Mouse (Mus musculus) thymus, adult 2 months (tissue): ENCODE data around the gene Tuba4a. TPM values are rescaled to one million over a fixed set of nuclear protein-coding genes. Genes with fewer than 3 reads are reported as not detected.

Source experiments
- DNase-seq: peaks from one replicate; pipeline ENCODE4 v3.0.0; 2021
- H3K27ac ChIP-seq: fragments of 200-500 bp; 2 replicates; pipeline ENCODE4 v1.5.1; 2012; ENCODE audit warnings: low read length, control low read depth; ENCODE audit not compliant: control insufficient read depth, insufficient read depth
- H3K27me3 ChIP-seq: fragments of 200-500 bp; 2 replicates; pipeline ENCODE4 v1.6.1; 2012; ENCODE audit warnings: mild to moderate bottlenecking, low read length, moderate library complexity, mixed read lengths; ENCODE audit not compliant: control insufficient read depth, insufficient read depth
- H3K36me3 ChIP-seq: fragments of 200-500 bp; 2 replicates; pipeline ENCODE4 v1.6.1; 2012; ENCODE audit warnings: mild to moderate bottlenecking, low read length, moderate library complexity; ENCODE audit not compliant: control insufficient read depth, insufficient read depth
- H3K4me1 ChIP-seq: fragments of 200-500 bp; replicated peaks from 2 replicates; pipeline ENCODE4 v1.6.1; 2012; ENCODE audit warnings: low read length; ENCODE audit not compliant: control insufficient read depth, insufficient read depth
- H3K4me3 ChIP-seq: fragments of 200-500 bp; 2 replicates; pipeline ENCODE4 v1.5.1; 2012; ENCODE audit warnings: mild to moderate bottlenecking, low read length, control low read depth, moderate library complexity; ENCODE audit not compliant: control insufficient read depth, insufficient read depth
- CTCF ChIP-seq: fragments of 200-500 bp; IDR thresholded peaks from 2 replicates; pipeline ENCODE4 v1.5.1; 2012; ENCODE audit warnings: mild to moderate bottlenecking, control low read depth, low read length, moderate library complexity, borderline replicate concordance; ENCODE audit not compliant: control insufficient read depth, poor library complexity, insufficient read depth; ENCODE audit errors: extremely low read depth
- POLR2A ChIP-seq: fragments of 200-500 bp; IDR thresholded peaks from 2 replicates; pipeline ENCODE4 v1.6.1; 2012; ENCODE audit warnings: mild to moderate bottlenecking, low read length, control low read depth, moderate library complexity; ENCODE audit not compliant: control insufficient read depth, poor library complexity, insufficient read depth; ENCODE audit errors: extremely low read depth
- WGBS: fragments of 180-500 bp; shearing (Covaris S2); methylation state at CpG from one replicate; pipeline ENCODE4 v1.1.7; 2018; 5-methylcytosine and 5-hydroxymethylcytosine counted together
- polyA plus RNA-seq: library from polyadenylated mRNA; depleted of rRNA; stranded (reverse); fragments of >200 nt; gene quantifications from 2 replicates; pipeline ENCODE4 v1.2.3, GENCODE M21; 2012

The Tuba4a gene
- polyA plus RNA-seq, 1 experiment: 139 TPM

DNA sequence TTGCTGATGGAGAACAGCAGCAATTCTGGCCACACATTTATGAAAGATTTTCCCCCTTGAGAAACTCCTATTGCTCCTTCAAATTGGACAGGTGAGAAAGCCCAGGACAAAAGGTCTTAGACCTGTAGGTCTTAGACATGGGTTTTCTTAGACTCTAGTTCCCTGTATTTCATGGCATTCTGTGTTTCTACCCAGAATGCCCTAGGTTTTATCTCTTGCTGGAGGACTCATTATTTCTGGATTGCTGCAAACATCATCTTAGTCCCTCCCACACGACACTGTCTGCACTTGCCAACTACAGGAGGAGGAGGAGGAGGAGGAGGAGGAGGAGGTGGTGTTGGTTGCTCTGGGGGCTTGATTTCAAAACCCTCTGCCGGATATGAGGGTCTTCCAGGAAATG, 6.5 kb upstream of the Tuba4a start:
- Histone ChIP-seq H3K27me3 (no peaks in the 10 kb centered on the region), H3K27ac (no peak overlapping the region; the same call in 1 of the 2 replicates), H3K4me1 (peaks cover 30% of the 10 kb centered on the region), H3K4me3 (no peak overlapping the region), H3K36me3 (no peaks in the 10 kb centered on the region)
- 49% methylated on average over 2 of the region's 2 CpGs for WGBS
- no peak for DNase-seq
- no peak for TF ChIP-seq CTCF
- TF ChIP-seq POLR2A: no peak

DNA sequence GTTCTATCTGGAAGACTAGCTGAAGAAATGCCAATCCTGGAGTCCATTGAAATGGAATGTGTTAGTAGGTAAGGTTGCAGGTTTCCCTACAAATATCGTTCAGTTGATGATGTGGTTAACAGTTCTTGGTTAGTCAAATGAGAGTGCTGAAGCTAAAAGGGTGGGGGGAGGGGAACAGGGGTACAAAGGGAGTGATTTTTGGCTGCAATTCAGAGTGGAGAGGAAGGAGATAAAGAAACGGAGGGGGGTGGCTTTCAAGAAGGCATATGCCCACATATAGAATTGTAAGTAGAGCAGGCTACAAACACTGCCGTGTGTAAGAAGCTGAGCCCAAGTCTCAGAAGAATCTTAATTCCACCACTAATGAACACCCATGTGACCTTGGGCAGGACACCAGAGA, 5.8 kb upstream of the Tuba4a start:
- Histone ChIP-seq H3K36me3 (no peaks in the 10 kb centered on the region), H3K27ac (no peak overlapping the region; the same call in 1 of the 2 replicates), H3K27me3 (no peaks in the 10 kb centered on the region), H3K4me3 (no peak overlapping the region), H3K4me1 (peaks cover 30% of the 10 kb centered on the region)
- TF ChIP-seq POLR2A (no peak), CTCF (no peak)
- WGBS: 7% methylated on average over 3 of the region's 3 CpGs
- no peak for DNase-seq

DNA sequence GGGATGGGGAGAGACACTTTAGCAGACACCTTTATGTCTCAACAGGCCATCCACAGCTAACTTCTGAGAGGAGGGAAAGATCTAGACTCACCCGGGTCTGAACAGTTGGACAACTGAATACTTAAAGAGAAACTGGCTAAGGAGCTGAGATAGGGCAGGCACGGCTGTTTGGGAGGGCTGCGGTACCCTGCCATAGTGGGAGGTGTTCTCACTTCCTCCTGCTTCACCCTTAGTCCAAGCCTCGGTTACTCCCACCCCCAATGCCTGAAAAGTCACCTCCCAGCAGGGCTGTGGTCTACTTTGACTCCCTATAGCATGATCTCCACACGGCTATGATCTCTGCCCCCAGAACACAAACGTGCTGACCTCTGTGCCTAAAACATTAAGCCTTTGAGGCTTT, 3.9 kb upstream of the Tuba4a start:
- peaks cover 36% of the 10 kb centered on the region for H3K4me1 ChIP-seq
- DNase-seq: peak; percentile 43
- peak overlapping the region; percentile 75 for H3K27ac ChIP-seq

DNA sequence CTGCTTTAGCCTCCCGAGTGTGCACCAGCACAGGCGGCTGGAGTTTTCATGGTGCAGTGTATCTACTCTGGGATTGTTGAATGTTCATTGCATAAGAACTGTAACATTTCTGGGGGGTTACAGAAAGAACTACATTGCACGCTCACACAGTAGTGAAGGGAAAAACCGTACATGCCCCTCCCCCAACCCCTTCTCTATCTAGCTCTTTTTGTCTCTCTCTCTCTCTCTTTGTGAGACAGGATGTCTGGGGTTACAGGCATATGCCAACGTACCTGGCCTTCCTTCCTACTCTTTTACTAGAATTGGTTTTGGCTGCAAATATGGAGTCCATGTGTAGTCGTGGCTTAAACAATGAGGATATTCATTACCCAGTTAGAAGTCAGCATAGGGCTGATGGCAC, 3.3 kb upstream of the Tuba4a start:
- DNase-seq: peak; percentile 65
- Histone ChIP-seq H3K36me3 (no peaks in the 10 kb centered on the region), H3K4me3 (no peak overlapping the region), H3K27ac (peak overlapping the region; percentile 78), H3K27me3 (no peaks in the 10 kb centered on the region), H3K4me1 (peaks cover 38% of the 10 kb centered on the region)
- 33% methylated on average over 6 of the region's 6 CpGs for WGBS
- TF ChIP-seq POLR2A (no peak), CTCF (no peak)

More for the DNA sequence above, 3.9 kb upstream of the Tuba4a start:
- no peaks in the 10 kb centered on the region for H3K27me3 ChIP-seq
- H3K4me3 ChIP-seq: no peak overlapping the region
- TF ChIP-seq CTCF (no peak), POLR2A (no peak)
- WGBS: 3% methylated on average over 6 of the region's 6 CpGs
- H3K36me3 ChIP-seq: no peaks in the 10 kb centered on the region

- Histone ChIP-seq H3K27me3 (no peaks in the 10 kb centered on the region), H3K4me3 (no peak overlapping the region), H3K36me3 (no peaks in the 10 kb centered on the region), H3K4me1 (peaks cover 51% of the 10 kb centered on the region), H3K27ac (no peak overlapping the region)
- no peak for TF ChIP-seq CTCF
- TF ChIP-seq POLR2A: no peak
- no peak for DNase-seq
- 91% methylated on average over 3 of the region's 3 CpGs for WGBS
Observed at GRCm38 (mm10) chr1:75221538-75221937, 1.9 kb upstream of the Tuba4a start.

GRCm38 (mm10) chr1:75219078-75219477, 587 bp downstream of the Tuba4a start:
- Histone ChIP-seq H3K27ac (peak overlapping the region; percentile 47), H3K4me1 (peaks cover 58% of the 10 kb centered on the region), H3K4me3 (peak overlapping the region; percentile 71), H3K36me3 (peaks cover 15% of the 10 kb centered on the region), H3K27me3 (no peaks in the 10 kb centered on the region)
- TF ChIP-seq POLR2A: peak; percentile 98
- no peak for TF ChIP-seq CTCF
- DNase-seq: peak; percentile 97
- under 1% methylated on average over 24 of the region's 24 CpGs for WGBS
